In the genomic region with DNA sequence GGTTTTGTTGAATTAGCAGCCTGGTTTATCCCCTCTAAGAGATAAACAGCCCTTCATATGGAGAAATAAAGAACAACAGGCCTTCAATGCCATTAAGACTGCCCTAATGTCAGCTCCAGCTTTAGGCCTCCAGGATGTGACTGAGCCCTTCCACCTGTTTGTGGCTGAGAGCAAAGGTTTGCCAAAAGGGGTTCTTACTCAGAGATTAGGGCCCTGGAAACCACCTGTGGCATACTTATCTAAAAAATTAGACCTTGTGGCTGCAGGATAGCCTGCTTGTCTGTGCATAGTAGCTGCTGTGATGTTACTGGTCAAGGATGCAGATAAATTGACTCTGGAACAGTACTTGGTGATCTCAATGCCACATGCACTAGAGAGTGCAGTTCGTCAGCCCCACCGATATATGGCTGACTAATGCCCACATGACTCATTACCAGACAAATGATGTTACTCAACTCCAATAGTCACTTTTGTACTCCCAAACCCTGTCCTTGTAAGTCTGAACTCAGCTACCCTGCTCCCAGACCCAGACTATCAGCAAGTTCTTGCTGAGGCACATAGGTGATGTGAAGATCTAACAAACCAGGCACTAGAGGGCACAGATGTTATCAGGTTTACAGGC, we compare ENCODE assay signal across 15 mouse cellular contexts.
"Had no signal": no experiment of that assay in that cellular context is flagged by ENCODE, and none has a peak within 500 bp of the region (broad histone marks: within the 10 kb centered on the region; RNA-seq: fewer than 3 reads in every experiment).

No protein-coding gene starts in this region.

- H3K9me3 ChIP-seq: megakaryocyte, embryonic 14.5 days; midbrain, embryonic 12.5 days; neural tube, embryonic 12.5 days; stomach, embryonic 15.5 days had no signal

- H3K4me3 ChIP-seq: megakaryocyte, embryonic 14.5 days; midbrain, embryonic 12.5 days; neural tube, embryonic 12.5 days; stomach, embryonic 15.5 days had no signal

- H3K4me1 ChIP-seq: megakaryocyte, embryonic 14.5 days; midbrain, embryonic 12.5 days; neural tube, embryonic 12.5 days; stomach, embryonic 15.5 days had no signal

- H3K36me3 ChIP-seq: midbrain, embryonic 12.5 days; neural tube, embryonic 12.5 days; stomach, embryonic 15.5 days had no signal

- H3K27me3 ChIP-seq: megakaryocyte, embryonic 14.5 days; midbrain, embryonic 12.5 days; neural tube, embryonic 12.5 days; stomach, embryonic 15.5 days had no signal

- H3K27ac ChIP-seq: macrophage; midbrain, embryonic 12.5 days; neural tube, embryonic 12.5 days; stomach, embryonic 15.5 days; stomach, postnatal 0 days had no signal

- DNase-seq: lung, adult 18-20 months; lung, embryonic 14.5 days; lung, postnatal 14 days; lung, postnatal 36 days; midbrain, embryonic 14.5 days; right cerebral cortex, postnatal 14 days; thymus, adult 18-20 months; thymus, postnatal 14 days; thymus, postnatal 36 days had no signal
